Mouse (Mus musculus) B cell, adult 67 days (primary cell): ENCODE results near the gene Olfr1202. TPM values are rescaled to one million over a fixed set of nuclear protein-coding genes. Genes with fewer than 3 reads are reported as not detected.

Experiments
- total RNA-seq, 2 experiments: library from RNA; stranded (reverse); gene quantifications; 4 replicates each; pipeline ENCODE4 v1.2.4; 2023

Gene Olfr1202
- not detected for total RNA-seq

GRCm38 (mm10) chr2:88814196-88814595 lies at the start of gene Olfr1202:
Gene Olfr1202 (plus strand): TSS chr2:88814496.

GRCm38 (mm10) chr2:88770388-88770787 lies 43.9 kb upstream of the Olfr1202 start, which contains the start of gene Olfr1200:
Gene Olfr1200 (minus strand): TSS chr2:88770488.

GRCm38 (mm10) chr2:88792736-88793135 lies 21.6 kb upstream of the Olfr1202 start, which contains the start of gene Olfr1201:
Gene Olfr1201 (plus strand): TSS chr2:88793036.

GRCm38 (mm10) chr2:88829437-88829836 lies 15.1 kb downstream of the Olfr1202 start, which contains the start of gene Olfr1205:
Gene Olfr1205 (plus strand): TSS chr2:88829737.

GRCm38 (mm10) chr2:88848992-88849391 lies 34.7 kb downstream of the Olfr1202 start, which contains the start of gene Olfr1204:
Gene Olfr1204 (plus strand): TSS chr2:88849292.

GRCm38 (mm10) chr2:88862931-88863330 lies 48.6 kb downstream of the Olfr1202 start, which contains the start of gene Olfr1206:
Gene Olfr1206 (plus strand): TSS chr2:88863231.

Other genes with a start within 250 kb of the Olfr1202 start
- not detected for gene Olfr1189, start 228.0 kb upstream of the Olfr1202 start, total RNA-seq
- gene Olfr1191-ps1, start 174.0 kb upstream of the Olfr1202 start, total RNA-seq: under 1 TPM in 1 of 2 experiments, not detected in 1; 0.12 TPM
- not detected for gene Olfr1192-ps1, start 166.0 kb upstream of the Olfr1202 start, total RNA-seq
- not detected for gene Olfr1193, start 138.9 kb upstream of the Olfr1202 start, total RNA-seq
- gene Olfr1195, start 125.3 kb upstream of the Olfr1202 start, total RNA-seq: not detected
- not detected for gene Olfr1196, start 109.9 kb upstream of the Olfr1202 start, total RNA-seq
- gene Olfr1197, start 82.1 kb upstream of the Olfr1202 start, total RNA-seq: not detected
- not detected for gene Olfr1198, start 63.1 kb upstream of the Olfr1202 start, total RNA-seq
- not detected for gene Olfr1199, start 54.0 kb upstream of the Olfr1202 start, total RNA-seq
- not detected for gene Olfr1200, start 44.0 kb upstream of the Olfr1202 start, total RNA-seq
- not detected for gene Olfr1201, start 21.5 kb upstream of the Olfr1202 start, total RNA-seq
- not detected for gene Olfr1205, start 15.2 kb downstream of the Olfr1202 start, total RNA-seq
- not detected for gene Olfr1204, start 34.8 kb downstream of the Olfr1202 start, total RNA-seq
- not detected for gene Olfr1206, start 48.7 kb downstream of the Olfr1202 start, total RNA-seq
- not detected for gene Olfr1208, start 87.8 kb downstream of the Olfr1202 start, total RNA-seq
- not detected for gene Olfr1209, start 100.7 kb downstream of the Olfr1202 start, total RNA-seq
- not detected for gene Olfr1211, start 123.6 kb downstream of the Olfr1202 start, total RNA-seq
- not detected for gene Olfr1212, start 139.5 kb downstream of the Olfr1202 start, total RNA-seq
- not detected for gene Gm13762, start 165.8 kb downstream of the Olfr1202 start, total RNA-seq
- not detected for gene Olfr1214, start 178.2 kb downstream of the Olfr1202 start, total RNA-seq
- not detected for gene Olfr1215, start 192.5 kb downstream of the Olfr1202 start, total RNA-seq
- gene Olfr1216, start 203.8 kb downstream of the Olfr1202 start, total RNA-seq: not detected
- not detected for gene Olfr1217, start 217.6 kb downstream of the Olfr1202 start, total RNA-seq
- gene Olfr1218, start 246.7 kb downstream of the Olfr1202 start, total RNA-seq: not detected